Mouse (Mus musculus): ENCODE data around the gene Gm4871. TPM values are rescaled to one million over a fixed set of nuclear protein-coding genes. Genes with fewer than 3 reads are reported as not detected.
"Not testable (repeated sequence)": the region's sequence is repeated elsewhere in the genome, so short reads cannot be mapped to it uniquely, and the experiment has no call there.

Gm4871 gene
- not detected in 2 replicates for polyA plus RNA-seq (2016; fragmentation: Nextera tagmentation; extraction: Ambion mirVana)

DNA sequence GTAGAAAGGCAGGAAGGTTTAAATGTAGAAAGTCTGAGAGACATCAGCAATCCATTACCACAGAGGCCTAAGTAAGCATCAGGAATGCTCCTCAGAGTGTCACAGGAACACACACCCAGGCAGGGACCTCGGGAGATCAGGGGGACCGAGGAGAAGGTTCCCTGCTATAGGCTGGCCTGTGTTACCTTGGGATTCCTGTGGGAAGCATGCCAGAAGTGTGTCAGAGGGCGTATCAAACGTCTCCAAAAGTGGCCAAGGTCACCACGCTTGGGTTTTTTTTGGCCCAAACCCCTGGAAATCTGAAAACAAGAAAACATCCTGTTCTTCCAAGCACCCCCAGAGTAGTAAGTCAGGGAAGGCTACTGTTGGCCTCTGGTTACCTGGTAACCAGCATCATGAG lies at the start of gene Gm4871:
TSS of gene Gm4871 (minus strand) at position 364 of the 400 bp plus-strand sequence.
- H3K9me3 ChIP-seq; H3K36me3 ChIP-seq; H3K4me3 ChIP-seq; H3K4me2 ChIP-seq (replicated peaks); H3K4me1 ChIP-seq; ATAC-seq (ENCODE audit: low FRiP score, low read depth); H3K27ac ChIP-seq (replicated peaks); H3K9ac ChIP-seq (replicated peaks); H3K27me3 ChIP-seq: not testable (repeated sequence)
- WGBS = 76% methylated on average over 5 of the region's 5 CpGs

DNA sequence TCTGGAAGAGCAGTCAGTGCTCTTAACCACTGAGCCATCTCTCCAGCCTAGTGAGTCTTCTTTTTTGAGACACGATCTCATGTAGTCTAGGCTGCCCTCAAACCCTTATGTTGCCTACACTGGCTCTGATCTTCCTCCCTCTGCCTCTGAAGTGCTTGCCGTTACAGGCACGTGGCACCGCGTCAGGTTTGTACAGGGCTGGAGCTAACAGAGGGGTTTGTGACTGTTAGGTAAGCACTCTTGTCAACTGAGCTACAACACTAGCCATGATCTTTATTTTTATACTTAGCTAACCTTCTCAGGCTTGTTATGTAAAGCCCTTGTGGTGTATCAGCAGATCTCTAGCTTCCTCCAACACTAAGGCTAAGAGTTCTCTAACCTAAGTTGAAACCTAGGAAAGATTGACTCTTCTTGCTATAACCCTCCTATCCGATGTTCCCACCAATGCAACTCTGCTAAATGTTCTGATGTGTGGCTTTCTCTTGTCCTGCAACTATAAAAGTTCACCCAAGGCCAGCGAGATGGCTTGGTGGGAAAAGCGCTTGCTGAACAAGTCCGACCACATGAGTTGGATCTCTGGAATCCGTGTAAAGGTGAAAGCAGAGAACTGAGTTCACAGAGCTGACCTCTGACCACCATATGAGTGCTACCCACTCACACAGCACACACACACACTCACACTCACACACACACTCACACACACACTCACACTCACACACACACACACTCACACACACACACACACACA lies 49.5 kb upstream of the Gm4871 start:
- WGBS = 96% methylated on average over 10 of the region's 10 CpGs

DNA sequence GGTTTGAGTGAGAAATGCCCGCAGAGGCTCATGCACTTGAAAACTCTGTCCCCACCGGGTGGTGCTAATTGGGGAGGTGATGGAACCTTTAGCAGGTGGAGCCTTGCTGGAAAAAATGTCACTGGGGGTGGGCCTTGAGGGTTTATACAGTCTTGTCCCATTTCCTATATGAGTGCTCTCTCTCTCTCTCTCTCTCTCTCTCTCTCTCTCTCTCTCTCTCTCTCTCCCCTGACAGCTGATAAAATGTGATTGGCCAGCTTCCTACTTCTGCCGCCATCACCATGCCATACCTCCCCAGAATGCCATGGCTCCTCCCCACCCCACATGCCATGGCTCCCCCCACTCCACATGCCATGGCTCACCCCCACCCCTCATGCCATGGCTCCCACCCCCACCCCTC lies 42.5 kb upstream of the Gm4871 start:
- Histone ChIP-seq H3K9ac (replicated peaks) (no peak overlapping the region), H3K9me3 (no peaks in the 10 kb centered on the region), H3K27ac (replicated peaks) (no peak overlapping the region), H3K4me3 (no peak overlapping the region), H3K27me3 (no peaks in the 10 kb centered on the region), H3K4me2 (replicated peaks) (no peak overlapping the region), H3K4me1 (no peaks in the 10 kb centered on the region), H3K36me3 (no peaks in the 10 kb centered on the region)
- WGBS = 54% methylated on average over 3 of the region's 3 CpGs
- no peak for ATAC-seq (ENCODE audit: low FRiP score, low read depth)

More for the DNA sequence above, 49.5 kb upstream of the Gm4871 start:
- H3K9ac ChIP-seq (replicated peaks) = no peak overlapping the region
- no peak overlapping the region for H3K4me3 ChIP-seq
- peaks cover 9% of the 10 kb centered on the region for H3K4me1 ChIP-seq
- H3K36me3 ChIP-seq = peaks cover 4% of the 10 kb centered on the region; the same call in 1 of the 2 replicates
- ATAC-seq (ENCODE audit: low FRiP score, low read depth) = no peak
- no peak overlapping the region for H3K27ac ChIP-seq (replicated peaks)
- H3K9me3 ChIP-seq = no peaks in the 10 kb centered on the region
- H3K4me2 ChIP-seq (replicated peaks) = no peak overlapping the region
- no peaks in the 10 kb centered on the region for H3K27me3 ChIP-seq

DNA sequence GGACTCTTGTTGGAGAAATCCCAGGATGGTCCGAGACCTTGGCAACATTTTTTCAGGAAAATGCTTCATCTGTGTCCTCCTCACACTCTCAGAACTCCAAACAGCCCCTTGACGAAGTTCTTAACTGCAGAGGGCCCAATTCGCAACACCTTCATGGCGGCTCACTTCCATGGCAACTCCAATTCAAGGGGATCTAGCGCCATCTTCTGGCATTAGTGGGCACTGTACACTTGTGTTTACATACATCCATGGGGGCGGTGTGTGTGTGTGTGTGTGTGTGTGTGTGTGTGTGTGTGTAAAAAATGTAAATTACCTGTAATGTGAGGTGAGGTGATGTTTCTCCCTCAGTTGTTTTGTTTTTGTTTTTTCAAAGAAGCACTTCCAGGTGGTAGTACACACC lies 38.8 kb upstream of the Gm4871 start:
- Histone ChIP-seq H3K4me1 (no peaks in the 10 kb centered on the region), H3K4me3 (no peak overlapping the region), H3K27ac (replicated peaks) (no peak overlapping the region), H3K27me3 (no peaks in the 10 kb centered on the region), H3K9ac (replicated peaks) (no peak overlapping the region), H3K4me2 (replicated peaks) (no peak overlapping the region), H3K36me3 (no peaks in the 10 kb centered on the region), H3K9me3 (no peaks in the 10 kb centered on the region)
- ATAC-seq (ENCODE audit: low FRiP score, low read depth) = no peak
- 60% methylated on average over 6 of the region's 6 CpGs for WGBS

DNA sequence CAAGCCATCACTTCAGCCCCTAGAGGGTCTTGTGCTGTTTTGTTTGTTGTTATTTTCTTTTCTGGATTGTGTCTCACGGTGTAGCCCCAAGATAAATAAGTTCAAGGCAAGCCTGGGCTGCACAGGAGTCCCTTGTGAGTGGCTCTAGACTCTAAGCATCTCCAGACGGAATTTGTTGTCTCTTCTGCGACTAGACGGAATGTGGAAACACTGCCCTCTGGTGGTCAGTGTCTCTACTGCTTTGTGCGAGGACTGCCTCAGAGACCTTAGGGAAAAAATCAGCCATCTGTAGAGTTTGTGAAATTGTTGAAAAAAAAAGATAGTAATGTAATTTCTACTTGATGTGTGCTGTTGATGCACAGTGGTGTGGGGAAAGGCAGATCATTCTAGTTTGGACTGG lies 37.2 kb upstream of the Gm4871 start:
- H3K27me3 ChIP-seq = no peaks in the 10 kb centered on the region
- H3K4me3 ChIP-seq = no peak overlapping the region
- H3K9me3 ChIP-seq = no peaks in the 10 kb centered on the region
- H3K27ac ChIP-seq (replicated peaks) = no peak overlapping the region
- H3K36me3 ChIP-seq = no peaks in the 10 kb centered on the region
- no peak for ATAC-seq (ENCODE audit: low FRiP score, low read depth)
- WGBS = 1% methylated on average over 5 of the region's 5 CpGs
- no peak overlapping the region for H3K9ac ChIP-seq (replicated peaks)
- H3K4me2 ChIP-seq (replicated peaks) = no peak overlapping the region
- no peaks in the 10 kb centered on the region for H3K4me1 ChIP-seq

DNA sequence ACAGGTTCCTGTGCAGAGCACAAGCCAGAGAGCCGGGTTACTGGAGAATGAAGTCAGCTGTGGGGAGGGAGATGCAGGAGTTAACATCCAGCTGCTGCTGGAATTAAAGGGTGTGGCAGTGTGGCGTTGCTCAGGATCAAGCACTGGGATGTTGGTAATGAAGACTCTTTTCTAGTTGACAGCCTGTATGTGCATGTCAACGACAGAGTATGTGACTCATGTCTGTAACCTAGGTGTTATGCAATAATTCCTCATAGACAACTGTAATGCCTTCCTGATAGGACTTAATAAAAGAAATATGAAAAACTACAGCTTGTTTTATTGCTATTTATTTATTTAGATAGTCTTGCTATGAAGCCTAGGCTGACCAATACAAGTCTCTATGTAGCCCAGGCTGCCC lies 36.3 kb upstream of the Gm4871 start:
- H3K9me3 ChIP-seq = no peaks in the 10 kb centered on the region
- H3K4me2 ChIP-seq (replicated peaks) = no peak overlapping the region
- WGBS = 57% methylated on average over 3 of the region's 3 CpGs
- H3K27me3 ChIP-seq = no peaks in the 10 kb centered on the region
- no peaks in the 10 kb centered on the region for H3K36me3 ChIP-seq
- no peak overlapping the region for H3K4me3 ChIP-seq
- ATAC-seq (ENCODE audit: low FRiP score, low read depth) = no peak
- H3K4me1 ChIP-seq = no peaks in the 10 kb centered on the region
- H3K9ac ChIP-seq (replicated peaks) = no peak overlapping the region
- no peak overlapping the region for H3K27ac ChIP-seq (replicated peaks)

DNA sequence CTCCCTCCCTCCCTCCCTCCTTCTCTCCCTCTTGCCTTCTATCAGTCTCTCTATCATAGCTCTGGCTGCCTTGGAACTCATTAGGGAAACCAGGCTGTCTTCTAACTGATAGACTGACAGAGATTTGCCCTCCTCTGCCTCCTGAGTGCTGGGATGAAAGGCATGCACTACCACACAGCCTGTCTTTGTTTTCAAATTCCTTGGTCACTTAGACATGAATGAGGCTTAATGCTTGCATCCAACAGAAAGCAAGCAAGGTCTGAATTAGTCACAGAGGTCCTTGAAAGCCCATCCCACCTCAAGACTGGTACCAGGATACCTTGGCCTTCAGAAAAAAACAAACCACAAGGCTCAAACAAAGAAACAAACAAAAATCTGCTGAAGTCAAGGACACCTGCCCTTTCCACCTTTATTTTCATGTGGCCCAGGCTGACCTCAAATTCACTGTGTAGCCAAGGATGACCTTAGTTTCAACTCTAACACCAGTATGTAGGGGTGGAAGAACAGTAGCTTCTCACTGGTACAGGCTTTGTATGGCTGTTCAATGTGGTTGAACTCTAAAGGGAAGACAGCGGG lies 32.3 kb upstream of the Gm4871 start:
- no peak for ATAC-seq (ENCODE audit: low FRiP score, low read depth)
- Histone ChIP-seq H3K4me1 (no peaks in the 10 kb centered on the region), H3K9ac (replicated peaks) (no peak overlapping the region), H3K4me3 (no peak overlapping the region), H3K27ac (replicated peaks) (no peak overlapping the region), H3K9me3 (no peaks in the 10 kb centered on the region), H3K36me3 (no peaks in the 10 kb centered on the region), H3K27me3 (no peaks in the 10 kb centered on the region), H3K4me2 (replicated peaks) (no peak overlapping the region)
- WGBS = 91% methylated on average over 1 of the region's 1 CpGs

DNA sequence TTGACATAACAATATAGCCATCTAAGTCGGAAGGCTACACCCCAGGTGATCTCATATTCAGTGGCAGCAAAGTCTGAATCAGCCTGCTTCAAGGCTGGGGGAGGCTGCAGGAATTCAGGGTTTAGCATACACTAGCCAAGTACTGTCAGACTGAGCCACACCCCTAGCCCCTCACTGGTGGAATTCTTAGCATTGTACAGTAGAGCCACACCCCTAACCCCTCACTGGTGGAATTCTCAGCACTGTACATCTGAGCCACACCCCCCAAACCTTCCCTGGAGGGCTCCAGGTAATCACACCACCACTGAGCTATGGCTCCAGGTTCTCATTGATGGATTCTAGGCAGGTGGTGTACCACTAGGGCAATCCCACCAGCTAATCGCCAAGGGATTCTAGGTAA lies 27.0 kb upstream of the Gm4871 start:
- H3K4me1 ChIP-seq = no peaks in the 10 kb centered on the region
- H3K9me3 ChIP-seq = no peaks in the 10 kb centered on the region
- no peak overlapping the region for H3K9ac ChIP-seq (replicated peaks)
- WGBS = 71% methylated on average over 2 of the region's 2 CpGs
- H3K27me3 ChIP-seq = no peaks in the 10 kb centered on the region
- no peak overlapping the region for H3K4me3 ChIP-seq
- H3K4me2 ChIP-seq (replicated peaks) = no peak overlapping the region
- no peak for ATAC-seq (ENCODE audit: low FRiP score, low read depth)
- H3K36me3 ChIP-seq = no peaks in the 10 kb centered on the region
- H3K27ac ChIP-seq (replicated peaks) = no peak overlapping the region

DNA sequence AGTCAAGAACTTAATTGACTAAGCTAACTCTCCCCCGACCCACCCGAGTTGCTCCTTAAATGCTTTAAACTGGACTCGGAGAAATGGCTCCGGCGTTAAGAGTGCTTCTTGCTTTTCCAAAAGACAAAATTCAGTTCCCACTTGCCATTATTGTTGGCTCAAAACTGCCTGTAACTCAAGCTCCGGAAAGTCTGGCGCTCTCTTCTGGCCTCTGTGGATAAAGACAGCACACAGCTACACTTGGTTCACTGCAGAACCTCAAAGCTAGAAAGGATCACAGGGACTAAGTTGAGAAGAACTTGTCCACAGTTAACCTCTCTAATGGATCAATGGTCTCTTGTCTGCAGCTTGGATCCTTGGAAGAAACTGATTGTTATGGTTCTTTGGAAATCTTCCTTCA lies 26.2 kb upstream of the Gm4871 start:
- no peaks in the 10 kb centered on the region for H3K4me1 ChIP-seq
- no peak for ATAC-seq (ENCODE audit: low FRiP score, low read depth)

DNA sequence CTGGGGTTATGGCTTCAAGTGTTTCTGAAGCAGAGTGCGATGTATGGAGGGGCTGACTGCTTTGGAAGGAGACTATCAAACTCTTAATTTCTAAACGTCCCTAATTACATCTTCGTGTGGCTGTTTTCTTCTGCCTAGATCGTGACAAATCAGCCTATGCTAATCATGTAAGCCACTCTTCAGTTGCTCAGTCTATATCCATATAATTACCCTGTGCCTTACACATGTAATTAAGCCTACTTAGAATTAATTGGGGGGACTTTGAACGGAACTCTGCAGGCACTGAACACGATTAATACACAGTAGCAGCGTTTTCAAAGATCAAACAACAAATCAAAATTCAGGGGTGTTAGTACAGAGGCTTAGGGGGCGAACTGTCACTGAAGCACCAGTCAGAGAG lies 25.4 kb upstream of the Gm4871 start:
- ATAC-seq (ENCODE audit: low FRiP score, low read depth) = no peak
- Histone ChIP-seq H3K27ac (replicated peaks) (no peak overlapping the region), H3K4me1 (no peaks in the 10 kb centered on the region), H3K27me3 (no peaks in the 10 kb centered on the region), H3K36me3 (no peaks in the 10 kb centered on the region), H3K9ac (replicated peaks) (no peak overlapping the region), H3K9me3 (no peaks in the 10 kb centered on the region), H3K4me3 (no peak overlapping the region), H3K4me2 (replicated peaks) (no peak overlapping the region)
- 77% methylated on average over 8 of the region's 8 CpGs for WGBS

More for the DNA sequence above, 26.2 kb upstream of the Gm4871 start:
- Histone ChIP-seq H3K27ac (replicated peaks) (no peak overlapping the region), H3K9me3 (no peaks in the 10 kb centered on the region), H3K4me2 (replicated peaks) (no peak overlapping the region), H3K36me3 (no peaks in the 10 kb centered on the region), H3K4me3 (no peak overlapping the region), H3K27me3 (no peaks in the 10 kb centered on the region), H3K9ac (replicated peaks) (no peak overlapping the region)
- 88% methylated on average over 7 of the region's 7 CpGs for WGBS

DNA sequence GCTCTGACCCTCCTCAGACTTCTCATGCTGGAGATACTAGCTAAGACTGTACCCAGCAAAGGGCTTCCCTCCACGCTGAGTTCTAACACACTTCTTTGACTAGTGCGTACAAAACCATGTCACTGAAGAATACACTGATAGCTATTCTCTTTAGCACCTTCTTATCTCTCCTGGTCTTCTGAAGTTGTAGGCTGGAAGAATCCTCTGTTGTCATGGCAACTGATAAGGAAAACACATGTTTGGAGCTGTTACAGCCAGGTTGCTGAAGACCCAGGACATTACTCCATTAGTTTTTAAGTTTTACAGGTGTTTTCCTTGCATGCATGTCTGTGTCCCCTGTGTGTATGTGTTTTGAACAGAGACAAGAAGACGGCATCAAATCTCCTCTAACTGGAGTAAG lies 21.6 kb upstream of the Gm4871 start:
- H3K36me3 ChIP-seq; H3K9ac ChIP-seq (replicated peaks); H3K4me3 ChIP-seq; ATAC-seq (ENCODE audit: low FRiP score, low read depth); H3K27me3 ChIP-seq; H3K9me3 ChIP-seq; H3K4me2 ChIP-seq (replicated peaks); H3K27ac ChIP-seq (replicated peaks); H3K4me1 ChIP-seq: not testable (repeated sequence)
- WGBS = 89% methylated on average over 3 of the region's 3 CpGs

DNA sequence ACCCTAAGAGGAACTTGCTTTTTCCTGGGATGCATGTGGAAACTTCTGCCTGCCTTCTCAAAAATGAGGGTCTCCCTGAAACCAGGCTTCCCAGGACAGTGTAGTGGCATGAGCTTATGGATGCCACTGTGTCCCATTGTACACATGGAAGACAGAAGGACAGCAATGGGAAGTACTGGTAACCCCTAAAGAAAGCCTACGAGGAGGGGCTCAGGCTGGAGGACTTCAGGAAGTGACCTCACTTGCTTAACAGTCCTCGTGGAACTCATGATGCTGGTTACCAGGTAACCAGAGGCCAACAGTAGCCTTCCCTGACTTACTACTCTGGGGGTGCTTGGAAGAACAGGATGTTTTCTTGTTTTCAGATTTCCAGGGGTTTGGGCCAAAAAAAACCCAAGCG lies 10.1 kb upstream of the Gm4871 start, which contains the start of gene 1700018F24Rik:
TSS of gene 1700018F24Rik (plus strand) at position 301 of the 400 bp plus-strand sequence.
- not testable (repeated sequence) for H3K9me3 ChIP-seq; H3K36me3 ChIP-seq; H3K9ac ChIP-seq (replicated peaks); H3K27me3 ChIP-seq; H3K4me2 ChIP-seq (replicated peaks); H3K27ac ChIP-seq (replicated peaks); H3K4me3 ChIP-seq; ATAC-seq (ENCODE audit: low FRiP score, low read depth); H3K4me1 ChIP-seq
- WGBS = 77% methylated on average over 3 of the region's 3 CpGs
